Mouse (Mus musculus) cerebellum, adult 2 months (tissue): ENCODE data around the gene 2510002D24Rik. TPM values are rescaled to one million over a fixed set of nuclear protein-coding genes. Genes with fewer than 3 reads are reported as not detected.

Experiments used
- DNase-seq, 2 experiments: peaks; one replicate each; pipeline ENCODE4 v3.0.0; 2021
- H3K27ac ChIP-seq: fragments of 200-500 bp; 2 replicates; pipeline ENCODE4 v1.5.1; 2012; ENCODE audit warnings: low read length, control low read depth, inconsistent platforms; ENCODE audit not compliant: insufficient read depth
- H3K27me3 ChIP-seq: fragments of 200-500 bp; 2 replicates; pipeline ENCODE4 v1.6.1; 2012; ENCODE audit warnings: inconsistent platforms, mild to moderate bottlenecking, low read length, moderate library complexity; ENCODE audit not compliant: control insufficient read depth, insufficient read depth
- H3K4me1 ChIP-seq: fragments of 200-500 bp; 2 replicates; pipeline ENCODE4 v1.6.1; 2011; ENCODE audit warnings: low read length; ENCODE audit not compliant: control insufficient read depth, insufficient read depth
- H3K4me3 ChIP-seq: fragments of 200-500 bp; replicated peaks from 2 replicates; pipeline ENCODE3; 2011; ENCODE audit warnings: mild to moderate bottlenecking, low read depth, low read length, control low read depth; ENCODE audit not compliant: insufficient read depth
- CTCF ChIP-seq: fragments of 200-500 bp; IDR thresholded peaks from 2 replicates; pipeline ENCODE4 v1.5.1; 2011; ENCODE audit warnings: low read depth, mild to moderate bottlenecking, control low read depth, low read length, moderate library complexity, borderline replicate concordance; ENCODE audit not compliant: insufficient read depth
- POLR2A ChIP-seq: fragments of 200-500 bp; IDR thresholded peaks from 2 replicates; pipeline ENCODE4 v1.6.1; 2011; ENCODE audit warnings: low read length, control low read depth, borderline replicate concordance; ENCODE audit not compliant: insufficient read depth
- WGBS: fragments of 180-500 bp; shearing (Covaris S2); methylation state at CpG from one replicate; pipeline ENCODE4 v1.1.7; 2018; 5-methylcytosine and 5-hydroxymethylcytosine counted together
- polyA plus RNA-seq: library from polyadenylated mRNA; depleted of rRNA; stranded (reverse); fragments of >200 nt; gene quantifications from 2 replicates; pipeline ENCODE4 v1.2.3, GENCODE M21; 2012; rRNA removed

2510002D24Rik gene
- 55.2 and 56.0 TPM in 2 replicates for polyA plus RNA-seq

- WGBS: under 1% methylated on average over 46 of the region's 46 CpGs
- peak; percentile 98 for DNase-seq
- no peaks in the 10 kb centered on the region for H3K4me1 ChIP-seq
- H3K4me3 ChIP-seq: peak within 1 kb of the TSS; percentile 77
- peak; percentile 92 for TF ChIP-seq POLR2A
- TF ChIP-seq CTCF: no peak
- peak within 1 kb of the TSS; percentile 69 for H3K27ac ChIP-seq
- no peaks in the 10 kb centered on the region for H3K27me3 ChIP-seq
These were observed at the start of gene 2510002D24Rik, which contains the start of gene Gm28539 for GRCm38 (mm10) chr16:18836468-18837208. Gene 2510002D24Rik, plus strand, starts transcription at chr16:18836578. Gene Gm28539, plus strand, starts transcription at chr16:18836584.

- DNase-seq: no peak
- Histone ChIP-seq H3K4me3 (no peak overlapping the region), H3K4me1 (no peaks in the 10 kb centered on the region), H3K27me3 (no peaks in the 10 kb centered on the region), H3K27ac (no peak overlapping the region)
- WGBS: 59% methylated on average over 10 of the region's 10 CpGs
- TF ChIP-seq POLR2A: no peak
- no peak for TF ChIP-seq CTCF
These were observed 49.7 kb upstream of the 2510002D24Rik start for GRCm38 (mm10) chr16:18786652-18787051.

GRCm38 (mm10) chr16:18788627-18789406 lies 47.6 kb upstream of the 2510002D24Rik start:
- Histone ChIP-seq H3K27ac (no peak overlapping the region), H3K4me1 (no peaks in the 10 kb centered on the region), H3K4me3 (no peak overlapping the region), H3K27me3 (no peaks in the 10 kb centered on the region)
- no peak for TF ChIP-seq POLR2A
- TF ChIP-seq CTCF: no peak
- WGBS: 93% methylated on average over 10 of the region's 10 CpGs
- no peak for DNase-seq

GRCm38 (mm10) chr16:18795223-18795899 lies 41.0 kb upstream of the 2510002D24Rik start:
- no peak overlapping the region for H3K4me3 ChIP-seq
- TF ChIP-seq POLR2A (no peak), CTCF (no peak)
- DNase-seq: no peak
- whole genome bisulfite sequencing: 65% methylated on average over 11 of the region's 11 CpGs
- no peak overlapping the region for H3K27ac ChIP-seq
- H3K4me1 ChIP-seq: no peaks in the 10 kb centered on the region
- no peaks in the 10 kb centered on the region for H3K27me3 ChIP-seq

GRCm38 (mm10) chr16:18796645-18797044 lies 39.7 kb upstream of the 2510002D24Rik start:
- no peak for TF ChIP-seq CTCF
- TF ChIP-seq POLR2A: no peak
- no peak overlapping the region for H3K4me3 ChIP-seq
- no peaks in the 10 kb centered on the region for H3K4me1 ChIP-seq
- no peaks in the 10 kb centered on the region for H3K27me3 ChIP-seq
- WGBS: 69% methylated on average over 7 of the region's 7 CpGs
- no peak overlapping the region for H3K27ac ChIP-seq
- no peak for DNase-seq

GRCm38 (mm10) chr16:18798151-18798550 lies 38.2 kb upstream of the 2510002D24Rik start:
- no peak overlapping the region for H3K4me3 ChIP-seq
- no peak for DNase-seq
- no peaks in the 10 kb centered on the region for H3K4me1 ChIP-seq
- 88% methylated on average over 5 of the region's 5 CpGs for WGBS
- TF ChIP-seq POLR2A (no peak), CTCF (no peak)
- H3K27me3 ChIP-seq: no peaks in the 10 kb centered on the region
- H3K27ac ChIP-seq: no peak overlapping the region

GRCm38 (mm10) chr16:18798841-18799240 lies 37.5 kb upstream of the 2510002D24Rik start:
- no peak for TF ChIP-seq POLR2A
- TF ChIP-seq CTCF: peak; percentile 74
- Histone ChIP-seq H3K4me3 (no peak overlapping the region), H3K4me1 (no peaks in the 10 kb centered on the region), H3K27me3 (no peaks in the 10 kb centered on the region), H3K27ac (no peak overlapping the region)
- 31% methylated on average over 2 of the region's 2 CpGs for WGBS
- peak; percentile 25 to 39 for DNase-seq

- DNase-seq: no peak
- no peaks in the 10 kb centered on the region for H3K4me1 ChIP-seq
- no peak overlapping the region for H3K27ac ChIP-seq
- WGBS: 78% methylated on average over 2 of the region's 2 CpGs
- H3K4me3 ChIP-seq: no peak overlapping the region
- no peaks in the 10 kb centered on the region for H3K27me3 ChIP-seq
- TF ChIP-seq POLR2A: no peak
- no peak for TF ChIP-seq CTCF
These were observed 30.6 kb upstream of the 2510002D24Rik start for GRCm38 (mm10) chr16:18805746-18806145.
